In the genomic region with DNA sequence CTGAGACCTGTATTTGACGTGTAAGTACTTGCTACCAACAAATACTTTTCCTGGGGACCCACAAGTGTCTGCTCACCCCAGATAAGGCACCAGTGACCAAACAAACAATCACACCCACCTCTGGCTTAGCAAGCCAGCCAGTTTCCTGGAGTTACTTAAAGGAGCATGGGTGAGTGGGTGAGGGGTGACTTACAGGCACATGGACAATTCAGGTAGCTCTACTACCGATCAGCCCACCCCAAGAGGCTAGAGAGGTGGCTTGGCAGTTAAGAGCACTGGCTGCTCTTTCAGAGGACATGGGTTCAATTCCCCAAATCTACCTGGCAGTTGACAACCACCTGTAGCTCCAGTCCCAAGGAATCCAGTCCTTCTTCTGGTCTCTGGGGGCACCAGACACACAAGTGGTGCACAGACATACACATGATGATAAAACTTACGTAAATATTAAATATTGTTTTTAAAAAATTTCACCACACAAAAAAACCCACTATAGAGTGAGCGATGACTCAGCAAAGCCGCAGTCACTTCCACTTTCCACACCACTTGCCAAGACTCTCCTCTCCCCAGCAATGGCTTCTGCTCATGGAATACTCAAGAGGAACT, we compare ENCODE assay signal across 12 mouse cellular contexts. TPM values are rescaled to one million over a fixed set of nuclear protein-coding genes. Genes with fewer than 3 reads are reported as not detected.
DNase-seq lines count a peak whose midpoint lies in the region; ATAC-seq lines count a peak whose summit lies in the region.
"Had no signal": no experiment of that assay in that cellular context is flagged by ENCODE, and none has a peak within 500 bp of the region (broad histone marks: within the 10 kb centered on the region; RNA-seq: fewer than 3 reads in every experiment).

No protein-coding gene starts in this region.

- ATAC-seq in common myeloid progenitor, adult 5-6 weeks (replicated peaks; ENCODE audit: low read depth, poor library complexity, severe bottlenecking): peak; percentile 64
- ATAC-seq: forebrain, embryonic 14.5 days; midbrain, embryonic 13.5 days had no signal

- peak; percentile 53 for DNase-seq in spleen, adult 12 weeks (ENCODE audit: low spot score)
- no peak for DNase-seq in spleen, adult 18-20 months
- no peak for DNase-seq in layer of hippocampus, postnatal 25 days (ENCODE audit: extremely low spot score in 1 of 2, low spot score in 1 of 2)
- DNase-seq in cerebellum, adult 18-20 months: no peak
- DNase-seq in adrenal gland, postnatal 36 days: no peak
- DNase-seq: cerebellum, adult 9-10 months; kidney, adult 9 months had no signal

- no peaks in the 10 kb centered on the region for H3K79me2 ChIP-seq in macrophage (ENCODE audit: inconsistent target)

- peak overlapping the region; percentile 95 for H3K27ac ChIP-seq in macrophage
- H3K27ac ChIP-seq: limb, embryonic 10.5 days; midbrain, embryonic 13.5 days had no signal

- H3K36me3 ChIP-seq in macrophage (ENCODE audit: inconsistent target): no peaks in the 10 kb centered on the region
- H3K36me3 ChIP-seq: limb, embryonic 10.5 days; midbrain, embryonic 13.5 days had no signal

- H3K4me3 ChIP-seq in macrophage (ENCODE audit: inconsistent target): no peak overlapping the region
- H3K4me3 ChIP-seq: limb, embryonic 10.5 days; midbrain, embryonic 13.5 days had no signal

- 2% methylated on average over 5 of the region's 5 CpGs for WGBS in macrophage (ENCODE audit: missing documents)

RNA-seq across cellular contexts. Expression of gene Fads1, which starts 9.5 kb away (rescaled TPM):
- total RNA-seq in common myeloid progenitor, adult 5-6 weeks (2017): 20.5 and 32.9 TPM in 2 replicates
- 10 to 100 TPM in 17 of 26 experiments, 1 to 10 TPM in 9; 1.8 to 88.5 (median 20.6) TPM for total RNA-seq in macrophage (2018; cell fraction: chromatin; rRNA removed)
- total RNA-seq in macrophage (2018; cell fraction: cytosol; rRNA removed): 100 to 1,000 TPM in 19 of 26 experiments, 10 to 100 TPM in 7; 60.5 to 162 (median 111) TPM
- total RNA-seq in macrophage (2018; cell fraction: nucleus; rRNA removed): 100 to 1,000 TPM in 6 of 26 experiments, 10 to 100 TPM in 19, 1 to 10 TPM in 1; 7.6 to 131 (median 53.2) TPM
- polyA plus RNA-seq in macrophage (2018): 63.4 to 93.5 TPM (median 74.9 TPM) in 3 replicates
- total RNA-seq in layer of hippocampus, postnatal 25 days (2021): 100 to 1,000 TPM; 181 to 195 TPM
- total RNA-seq in adrenal gland, postnatal 36 days (2021): 1,000 to 10,000 TPM in 1 of 2 experiments, 100 to 1,000 TPM in 1; 677 to 1,388 TPM

RNA-seq across cellular contexts. Expression of gene Tmem258, which starts 30.6 kb away (rescaled TPM):
- 171 and 202 TPM in 2 replicates for total RNA-seq in common myeloid progenitor, adult 5-6 weeks (2017)
- total RNA-seq in macrophage (2018; cell fraction: chromatin; rRNA removed): 10 to 100 TPM in 25 of 26 experiments, 1 to 10 TPM in 1; 6.3 to 45.1 (median 23.2) TPM
- 100 to 1,000 TPM in 7 of 26 experiments, 10 to 100 TPM in 19; 69.4 to 116 (median 93.9) TPM for total RNA-seq in macrophage (2018; cell fraction: cytosol; rRNA removed)
- total RNA-seq in macrophage (2018; cell fraction: nucleus; rRNA removed): 10 to 100 TPM; 12.3 to 48.6 (median 32.6) TPM
- 135 to 169 TPM (median 137 TPM) in 3 replicates for polyA plus RNA-seq in macrophage (2018)
- total RNA-seq in layer of hippocampus, postnatal 25 days (2021): 10 to 100 TPM; 84.3 to 92.4 TPM
- 100 to 1,000 TPM; 161 to 204 TPM for total RNA-seq in adrenal gland, postnatal 36 days (2021)

RNA-seq across cellular contexts. Expression of gene Fen1, which starts 30.8 kb away (rescaled TPM):
- total RNA-seq in common myeloid progenitor, adult 5-6 weeks (2017): 113 and 118 TPM in 2 replicates
- 1 to 10 TPM; 1.0 to 6.2 (median 2.4) TPM for total RNA-seq in macrophage (2018; cell fraction: chromatin; rRNA removed)
- 10 to 100 TPM; 13.9 to 28.0 (median 21.1) TPM for total RNA-seq in macrophage (2018; cell fraction: cytosol; rRNA removed)
- 10 to 100 TPM in 16 of 26 experiments, 1 to 10 TPM in 10; 3.5 to 35.0 (median 11.2) TPM for total RNA-seq in macrophage (2018; cell fraction: nucleus; rRNA removed)
- polyA plus RNA-seq in macrophage (2018): 13.8 to 52.7 TPM (median 20.3 TPM) in 3 replicates
- 1 to 10 TPM; 9.1 to 9.4 TPM for total RNA-seq in layer of hippocampus, postnatal 25 days (2021)
- 10 to 100 TPM; 12.0 to 18.4 TPM for total RNA-seq in adrenal gland, postnatal 36 days (2021)
